Mouse (Mus musculus) lung, adult 10 weeks (tissue): ENCODE data around the gene Ccng2. TPM values are rescaled to one million over a fixed set of nuclear protein-coding genes. Genes with fewer than 3 reads are reported as not detected.

ENCODE experiments used
- polyA plus RNA-seq: library from polyadenylated mRNA; stranded (reverse); fragments of 350-450 nt; fragmentation: Illumina TruSeq; extraction: RNeasy Lipid Tissue Mini Kit (QIAGEN cat#74804); gene quantifications from one replicate; pipeline ENCODE4 v1.2.3, GENCODE M21; 2014; ENCODE audit warnings: low read depth, low replicate concordance; ENCODE audit not compliant: insufficient read depth

Gene Ccng2
- polyA plus RNA-seq = 27.6 TPM

GRCm38 (mm10) chr5:93266883-93267704 is at the start of gene Ccng2:
Gene Ccng2 (plus strand): TSS chr5:93267257.

Other genes starting within 250 kb of the Ccng2 start
- gene Sowahb, start 222.2 kb upstream of the Ccng2 start, polyA plus RNA-seq = 1.4 TPM
- 21.9 TPM for gene Sept11, start 173.8 kb upstream of the Ccng2 start, polyA plus RNA-seq
- 106 TPM for gene Ccni, start 60.8 kb upstream of the Ccng2 start, polyA plus RNA-seq
- gene 2010109A12Rik, start 60.7 kb upstream of the Ccng2 start, polyA plus RNA-seq = 1.5 TPM